Mouse (Mus musculus) CH12.LX (cell line): ENCODE measurements around the gene Fam133b. TPM values are rescaled to one million over a fixed set of nuclear protein-coding genes. Genes with fewer than 3 reads are reported as not detected.

ENCODE experiments used
- DNase-seq: peaks from one replicate; pipeline ENCODE4 v3.0.0-alpha.2; 2013; ENCODE audit errors: extremely low read depth
- H3K27ac ChIP-seq: 2 replicates; pipeline ENCODE4 v1.5.1; 2012; ENCODE audit warnings: low read depth, mild to moderate bottlenecking, control low read depth, moderate library complexity; ENCODE audit not compliant: insufficient read depth
- H3K27me3 ChIP-seq: replicated peaks from 2 replicates; pipeline ENCODE3; 2012; ENCODE audit warnings: inconsistent platforms
- H3K36me3 ChIP-seq, 2 experiments: replicated peaks in 1 of 2; 2 replicates each; pipeline versions ENCODE3 to v1.6.1; 2012; ENCODE audit warnings: inconsistent platforms in 1 of 2, low read length in 1 of 2, mild to moderate bottlenecking in 1 of 2, mixed read lengths in 1 of 2, moderate library complexity in 1 of 2; ENCODE audit not compliant: control insufficient read depth in 1 of 2, insufficient read depth in 1 of 2
- H3K4me1 ChIP-seq, 2 experiments: 2 replicates each; pipeline ENCODE4 v1.6.1; 2012; ENCODE audit warnings: inconsistent platforms in 1 of 2, moderate library complexity in 1 of 2; ENCODE audit not compliant: insufficient read depth in 2 of 2, control insufficient read depth in 1 of 2
- H3K4me2 ChIP-seq: 2 replicates; pipeline ENCODE4 v1.6.1; 2012; ENCODE audit warnings: low read depth, mild to moderate bottlenecking, control low read depth; ENCODE audit not compliant: poor library complexity, insufficient read depth, severe bottlenecking
- H3K4me3 ChIP-seq, 3 experiments: fragments of 150-350 bp in 1 of 3; sonication (generic) in 1 of 3; replicated peaks in 1 of 3; 2 replicates each; pipeline versions ENCODE3 to v1.5.1; 2011 to 2012; ENCODE audit warnings: low read depth in 2 of 3, low read length in 2 of 3, mild to moderate bottlenecking in 2 of 3, moderate library complexity in 2 of 3, control low read depth in 1 of 3, improper control_type of control experiment in 1 of 3, inconsistent platforms in 1 of 3, mixed read lengths in 1 of 3; ENCODE audit not compliant: poor library complexity in 1 of 3
- H3K79me2 ChIP-seq: replicated peaks from 2 replicates; pipeline ENCODE4 v1.6.1; 2012; ENCODE audit warnings: mild to moderate bottlenecking, moderate library complexity; ENCODE audit not compliant: control insufficient read depth, poor library complexity, insufficient read depth, severe bottlenecking; ENCODE audit errors: extremely low read depth
- H3K9ac ChIP-seq: 2 replicates; pipeline ENCODE4 v1.6.1; 2012; ENCODE audit warnings: low read depth, mild to moderate bottlenecking, control low read depth, moderate library complexity; ENCODE audit not compliant: insufficient read depth
- H3K9me3 ChIP-seq: replicated peaks from 2 replicates; pipeline ENCODE3; 2012; ENCODE audit warnings: low read length, inconsistent platforms, mixed read lengths
- BHLHE40 ChIP-seq: IDR thresholded peaks from 2 replicates; pipeline ENCODE4 v1.6.1; 2011; ENCODE audit warnings: mild to moderate bottlenecking, low read depth, low read length, improper control_type of control experiment
- CHD1 ChIP-seq: IDR thresholded peaks from 2 replicates; pipeline ENCODE4 v1.6.1; 2012; ENCODE audit warnings: low read depth, low read length, improper control_type of control experiment, inconsistent platforms
- CHD2 ChIP-seq: IDR thresholded peaks from 2 replicates; pipeline ENCODE4 v1.6.1; 2011; ENCODE audit warnings: low read length, improper control_type of control experiment
- ELF1 ChIP-seq: IDR thresholded peaks from 2 replicates; pipeline ENCODE4 v1.6.1; 2014; ENCODE audit warnings: low read depth, mild to moderate bottlenecking, inconsistent platforms, low read length, improper control_type of control experiment
- EP300 ChIP-seq: IDR thresholded peaks from 2 replicates; pipeline ENCODE4 v1.6.1; 2011; ENCODE audit warnings: low read length, improper control_type of control experiment
- ETS1 ChIP-seq: conservative IDR thresholded peaks from 2 replicates; pipeline ENCODE4 v1.6.1; 2012; ENCODE audit warnings: low read depth, mild to moderate bottlenecking, inconsistent platforms, low read length, improper control_type of control experiment, moderate library complexity
- IRF4 ChIP-seq: IDR thresholded peaks from 2 replicates; pipeline ENCODE4 v1.6.1; 2014; ENCODE audit warnings: low read depth, mild to moderate bottlenecking, inconsistent platforms, low read length, improper control_type of control experiment
- JUN ChIP-seq: IDR thresholded peaks from 2 replicates; pipeline ENCODE4 v1.6.1; 2011; ENCODE audit warnings: low read depth, mild to moderate bottlenecking, low read length, improper control_type of control experiment, moderate library complexity; ENCODE audit not compliant: insufficient read depth
- JUND ChIP-seq: conservative IDR thresholded peaks from 2 replicates; pipeline ENCODE4 v1.6.1; 2011; ENCODE audit warnings: low read depth, low read length, improper control_type of control experiment
- KAT2A ChIP-seq: IDR thresholded peaks from 2 replicates; pipeline ENCODE4 v1.6.1; 2012; ENCODE audit warnings: low read length, improper control_type of control experiment, inconsistent platforms; ENCODE audit not compliant: insufficient replicate concordance
- MAFK ChIP-seq: IDR thresholded peaks from 2 replicates; pipeline ENCODE4 v1.6.1; 2011; ENCODE audit warnings: low read length, improper control_type of control experiment; ENCODE audit not compliant: insufficient replicate concordance
- MAX ChIP-seq: IDR thresholded peaks from 2 replicates; pipeline ENCODE4 v1.6.1; 2011; ENCODE audit warnings: low read length, improper control_type of control experiment
- MXI1 ChIP-seq: IDR thresholded peaks from 2 replicates; pipeline ENCODE4 v1.6.1; 2011; ENCODE audit warnings: mild to moderate bottlenecking, low read depth, low read length, improper control_type of control experiment
- MYC ChIP-seq: IDR thresholded peaks from 2 replicates; pipeline ENCODE4 v1.6.1; 2011; ENCODE audit warnings: low read depth, mild to moderate bottlenecking, improper control_type of control experiment, low read length
- NELFE ChIP-seq: IDR thresholded peaks from 2 replicates; pipeline ENCODE4 v1.6.1; 2011; ENCODE audit warnings: low read depth, low read length, improper control_type of control experiment
- NRF1 ChIP-seq: IDR thresholded peaks from 2 replicates; pipeline ENCODE4 v1.6.1; 2014; ENCODE audit warnings: low read depth, mild to moderate bottlenecking, inconsistent platforms, low read length, improper control_type of control experiment, moderate library complexity
- PAX5 ChIP-seq: IDR thresholded peaks from 2 replicates; pipeline ENCODE4 v1.6.1; 2012; ENCODE audit warnings: low read length, inconsistent platforms, mixed read lengths
- POLR2A ChIP-seq: IDR thresholded peaks from 2 replicates; pipeline ENCODE4 v1.6.1; 2011; ENCODE audit warnings: low read depth, mild to moderate bottlenecking, improper control_type of control experiment, low read length
- POLR2AphosphoS2 ChIP-seq: IDR thresholded peaks from 2 replicates; pipeline ENCODE4 v1.6.1; 2011; ENCODE audit warnings: low read depth, low read length, improper control_type of control experiment
- RCOR1 ChIP-seq: conservative IDR thresholded peaks from 2 replicates; pipeline ENCODE4 v1.6.1; 2012; ENCODE audit warnings: low read depth, mild to moderate bottlenecking, inconsistent platforms, low read length, improper control_type of control experiment
- SIN3A ChIP-seq: IDR thresholded peaks from 2 replicates; pipeline ENCODE4 v1.6.1; 2012; ENCODE audit warnings: low read length, improper control_type of control experiment, inconsistent platforms
- SMC3 ChIP-seq: IDR thresholded peaks from 2 replicates; pipeline ENCODE4 v1.6.1; 2011; ENCODE audit warnings: low read depth, low read length, improper control_type of control experiment
- TBP ChIP-seq: conservative IDR thresholded peaks from 2 replicates; pipeline ENCODE4 v1.6.1; 2011; ENCODE audit warnings: low read depth, low read length, improper control_type of control experiment
- TCF12 ChIP-seq: IDR thresholded peaks from 2 replicates; pipeline ENCODE4 v1.6.1; 2014; ENCODE audit warnings: low read depth, mild to moderate bottlenecking, inconsistent platforms, low read length, improper control_type of control experiment
- UBTF ChIP-seq: IDR thresholded peaks from 2 replicates; pipeline ENCODE4 v1.6.1; 2012; ENCODE audit warnings: low read depth, mild to moderate bottlenecking, inconsistent platforms, low read length, improper control_type of control experiment, moderate library complexity
- USF1 ChIP-seq: IDR thresholded peaks from 2 replicates; pipeline ENCODE4 v1.6.1; 2014; ENCODE audit warnings: low read depth, mild to moderate bottlenecking, inconsistent platforms, low read length, improper control_type of control experiment
- ZC3H11A ChIP-seq: IDR thresholded peaks from 2 replicates; pipeline ENCODE4 v1.6.1; 2012; ENCODE audit warnings: low read depth, mild to moderate bottlenecking, inconsistent platforms, low read length, improper control_type of control experiment
- ZKSCAN1 ChIP-seq: IDR thresholded peaks from 2 replicates; pipeline ENCODE4 v1.6.1; 2012; ENCODE audit warnings: low read depth, inconsistent platforms, low read length, improper control_type of control experiment, borderline replicate concordance
- ZMIZ1 ChIP-seq: IDR thresholded peaks from 2 replicates; pipeline ENCODE4 v1.6.1; 2012; ENCODE audit warnings: low read depth, mild to moderate bottlenecking, inconsistent platforms, low read length, improper control_type of control experiment
- ZNF384 ChIP-seq: IDR thresholded peaks from 2 replicates; pipeline ENCODE4 v1.6.1; 2012; ENCODE audit warnings: low read depth, low read length, improper control_type of control experiment, inconsistent platforms
- dilution Hi-C: fragments of 300-500 bp; cut with MboI; formaldehyde crosslinking; loops from 2 replicates; pipeline ENCODE4 v1.14.3; 2020; ENCODE audit warnings: low sequenced_read_pairs; ENCODE audit not compliant: extremely low pct_unique_long_range_greater_than_20kb, extremely low pct_ligation_motif_present
- in situ Hi-C: fragments of 300-500 bp; cut with MboI; formaldehyde crosslinking; loops from 3 replicates; pipeline ENCODE4 v1.14.3; 2019; ENCODE audit warnings: low sequenced_read_pairs, low pct_ligation_motif_present, low pct_unique_long_range_greater_than_20kb, mixed read lengths
- polyA plus RNA-seq: library from polyadenylated mRNA; unstranded; fragments of >175 nt; gene quantifications from 2 replicates; pipeline ENCODE4 v1.2.1, GENCODE M21; 2012; ENCODE audit warnings: low read depth; ENCODE audit not compliant: insufficient read length
- total RNA-seq, 2 experiments: library from RNA; depleted of rRNA; stranded (reverse); fragments of 300-350 nt in 1 of 2; fragments of >200 nt in 1 of 2; gene quantifications; 2 replicates each; pipeline ENCODE4 v1.2.3; 2012 to 2014

Fam133b gene
- total and polyA plus RNA-seq, 3 experiments, result 23.2 to 66.1 (median 55.9) TPM

DNA sequence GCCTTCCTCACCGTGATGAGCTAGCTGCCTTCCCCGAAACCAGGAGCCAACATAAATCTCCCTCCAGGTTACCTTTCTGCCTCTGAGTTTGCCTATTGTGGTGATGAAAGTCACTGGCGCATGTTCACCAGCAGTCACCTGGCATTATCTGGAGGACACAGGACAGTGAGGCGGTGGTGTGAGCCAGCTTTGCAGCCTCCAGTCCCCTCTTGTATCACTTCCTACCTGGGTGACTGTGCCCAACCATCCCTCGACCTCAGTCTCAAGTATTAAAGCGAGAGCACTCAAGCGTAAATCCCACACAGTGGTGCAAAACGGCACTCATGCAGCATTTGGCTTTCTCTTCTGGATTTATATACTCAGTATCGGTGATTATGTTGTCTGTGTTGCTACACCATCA is 49.7 kb upstream of the Fam133b start:
- H3K9me3 ChIP-seq, result peaks cover 2% of the 10 kb centered on the region
- peaks cover 10 to 38% of the 10 kb centered on the region in 2 experiments for H3K36me3 ChIP-seq
- H3K79me2 ChIP-seq, result peaks cover 51% of the 10 kb centered on the region
- H3K27ac ChIP-seq, result peak overlapping the region; percentile 100
- peak overlapping the region; percentile 79 for H3K4me2 ChIP-seq
- H3K4me3 ChIP-seq, result peak overlapping the region in 2 of 3 experiments; percentile 30 to 51
- TF ChIP-seq MYC, result no peak; the same call in 1 of the 2 replicates
- TF ChIP-seq IRF4, result peak; percentile 7; the same call in 1 of the 2 replicates
- TF ChIP-seq ETS1, result 0 out of 2 replicates have a peak, but pooled peaks have one; percentile 43
- no peak for TF ChIP-seq USF1
- peak; percentile 27; the same call in 1 of the 2 replicates for TF ChIP-seq BHLHE40
- no peak for TF ChIP-seq ZMIZ1
- no peak for TF ChIP-seq SIN3A
- TF ChIP-seq POLR2A, result peak; percentile 53
- no peak for TF ChIP-seq ZKSCAN1
- TF ChIP-seq JUN, result no peak
- H3K4me1 ChIP-seq, result peaks cover 41 to 95% of the 10 kb centered on the region in 2 experiments
- no peaks in the 10 kb centered on the region for H3K27me3 ChIP-seq
- H3K9ac ChIP-seq, result peak overlapping the region; percentile 18
- in situ Hi-C loops (loop anchor here (10.0 kb wide), 1 partner anchor 149 kb away; the partner anchor contains the start of gene Cdk6), dilution Hi-C loops (no loop called here)
- DNase-seq, result peak; percentile 87

DNA sequence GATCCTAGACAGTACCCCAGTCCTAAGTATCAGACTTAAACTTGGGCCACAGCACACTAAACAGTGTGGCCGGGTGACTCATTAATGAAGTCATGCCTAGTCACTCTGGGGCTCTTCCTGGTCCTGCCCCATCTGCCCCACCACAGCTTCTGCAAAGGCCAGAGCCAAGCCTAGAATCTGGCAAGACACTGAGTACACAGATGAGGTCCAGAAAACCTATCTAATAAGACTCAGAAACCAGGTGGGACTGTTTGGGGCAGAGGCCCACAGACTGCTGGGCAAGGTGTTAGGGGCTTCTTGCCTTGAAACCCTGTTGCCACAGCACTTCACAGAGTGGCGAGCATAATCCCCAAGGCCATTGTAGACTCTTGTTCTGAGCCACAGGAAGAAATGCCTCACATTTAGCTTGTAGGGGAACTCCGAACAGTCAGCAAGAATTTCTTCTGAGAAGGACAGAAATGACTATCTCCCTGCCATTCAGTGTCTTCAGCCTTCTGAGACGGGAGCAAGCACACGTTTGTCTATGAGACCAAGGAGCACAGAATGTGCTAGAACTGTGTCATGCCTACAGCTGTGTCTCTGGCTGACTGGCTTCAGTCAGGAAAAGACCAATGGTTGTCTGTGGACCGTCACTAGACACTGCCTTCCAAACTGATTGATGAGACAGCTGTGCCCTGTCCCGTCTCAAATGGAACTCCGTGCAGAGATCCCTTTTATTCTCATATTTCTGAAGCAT is 49.0 kb upstream of the Fam133b start:
- peak overlapping the region; percentile 100 for H3K27ac ChIP-seq
- in situ Hi-C loops, result loop anchor here (10.0 kb wide), 1 partner anchor 150 kb away; the partner anchor contains the start of gene Cdk6
- dilution Hi-C loops, result no loop called here
- no peaks in the 10 kb centered on the region for H3K27me3 ChIP-seq
- no peaks in the 10 kb centered on the region for H3K9me3 ChIP-seq
- H3K4me3 ChIP-seq, result no peak overlapping the region
- peaks cover 51% of the 10 kb centered on the region for H3K79me2 ChIP-seq
- DNase-seq, result peak; percentile 95
- peaks cover 8 to 31% of the 10 kb centered on the region in 2 experiments for H3K36me3 ChIP-seq
- peak overlapping the region; percentile 79 for H3K4me2 ChIP-seq
- peak overlapping the region; percentile 69 for H3K9ac ChIP-seq
- peaks cover 39 to 95% of the 10 kb centered on the region in 2 experiments for H3K4me1 ChIP-seq
- TF ChIP-seq MXI1, result peak; percentile 77
- TF ChIP-seq ZMIZ1, result no peak
- no peak; the same call in 1 of the 2 replicates for TF ChIP-seq POLR2AphosphoS2
- TF ChIP-seq RCOR1, result peak; percentile 95
- no peak for TF ChIP-seq SMC3
- TF ChIP-seq PAX5, result no peak
- TF ChIP-seq TBP, result peak; percentile 84
- no peak for TF ChIP-seq USF1
- peak; percentile 50; the same call in 1 of the 2 replicates for TF ChIP-seq POLR2A
- TF ChIP-seq SIN3A, result peak; percentile 87
- TF ChIP-seq MAX, result peak; percentile 76
- TF ChIP-seq ELF1, result peak; percentile 86
- no peak for TF ChIP-seq ZC3H11A
- peak; percentile 84 for TF ChIP-seq MAFK
- TF ChIP-seq BHLHE40, result peak; percentile 97
- no peak for TF ChIP-seq NRF1
- TF ChIP-seq JUND, result peak; percentile 91
- TF ChIP-seq TCF12, result peak; percentile 91
- TF ChIP-seq CHD1, result peak; percentile 82
- TF ChIP-seq NELFE, result 0 out of 2 replicates have a peak, but pooled peaks have one; percentile 19
- TF ChIP-seq MYC, result peak; percentile 84
- TF ChIP-seq ZNF384, result no peak
- TF ChIP-seq EP300, result peak; percentile 94
- TF ChIP-seq UBTF, result peak; percentile 74
- peak; percentile 87 for TF ChIP-seq JUN
- TF ChIP-seq KAT2A, result no peak
- peak; percentile 82 for TF ChIP-seq CHD2
